Mouse (Mus musculus): ENCODE data around the gene Tlnrd1.

Gene Tlnrd1

GRCm38 (mm10) chr7:83842486-83843259 is 41.4 kb downstream of the Tlnrd1 start:
- DNase-seq, result no peak

- DNase-seq, result no peak
Observed at GRCm38 (mm10) chr7:83840076-83840475, 44.0 kb downstream of the Tlnrd1 start.

GRCm38 (mm10) chr7:83838525-83839224 is 45.4 kb downstream of the Tlnrd1 start:
- no peak for DNase-seq
